Mouse (Mus musculus) forebrain, embryonic 15.5 days (tissue): ENCODE results near the gene Eml4. TPM values are rescaled to one million over a fixed set of nuclear protein-coding genes. Genes with fewer than 3 reads are reported as not detected.

ENCODE experiments used
- ATAC-seq: fragments of 200-750 bp; cut with Nextera tagmentation; replicated peaks from 2 replicates; pipeline ENCODE4 v1.8.0; 2017; ENCODE audit warnings: mild to moderate bottlenecking, moderate TSS enrichment, moderate library complexity
- H3K27ac ChIP-seq: fragments of 300-500 bp; sonication (generic); replicated peaks from 2 replicates; pipeline ENCODE4 v1.5.1; 2015; ENCODE audit warnings: mild to moderate bottlenecking, inconsistent platforms
- H3K27me3 ChIP-seq: fragments of 300-500 bp; sonication (generic); 2 replicates; pipeline ENCODE4 v1.6.1; 2015; ENCODE audit warnings: inconsistent platforms
- H3K36me3 ChIP-seq: fragments of 300-500 bp; sonication (generic); 2 replicates; pipeline ENCODE4 v1.6.1; 2015; ENCODE audit warnings: mild to moderate bottlenecking, inconsistent platforms
- H3K4me1 ChIP-seq: fragments of 300-500 bp; sonication (generic); 2 replicates; pipeline ENCODE4 v1.6.1; 2015; ENCODE audit warnings: inconsistent platforms
- H3K4me2 ChIP-seq: fragments of 300-500 bp; sonication (generic); replicated peaks from 2 replicates; pipeline ENCODE4 v1.6.1; 2015; ENCODE audit warnings: mild to moderate bottlenecking, inconsistent platforms
- H3K4me3 ChIP-seq: fragments of 300-500 bp; sonication (generic); 2 replicates; pipeline ENCODE4 v1.5.1; 2015; ENCODE audit warnings: mild to moderate bottlenecking, inconsistent platforms
- H3K9ac ChIP-seq: fragments of 300-500 bp; sonication (generic); replicated peaks from 2 replicates; pipeline ENCODE4 v1.6.1; 2015; ENCODE audit warnings: mild to moderate bottlenecking, inconsistent platforms
- H3K9me3 ChIP-seq: fragments of 300-500 bp; sonication (generic); 2 replicates; pipeline ENCODE4 v1.6.1; 2016; ENCODE audit warnings: inconsistent platforms
- WGBS: fragments of 180-500 bp; shearing (Covaris S2); methylation state at CpG from one replicate; pipeline ENCODE4 v1.1.7; 2015; ENCODE audit warnings: mixed read lengths; 5-methylcytosine and 5-hydroxymethylcytosine counted together
- polyA plus RNA-seq: library from polyadenylated mRNA; unstranded; fragments of >200 nt; fragmentation: Nextera tagmentation; extraction: Ambion mirVana; gene quantifications from 2 replicates; pipeline ENCODE4 v1.2.1, GENCODE M21; 2015

The Eml4 gene
- 34.6 and 34.8 TPM in 2 replicates for polyA plus RNA-seq

DNA sequence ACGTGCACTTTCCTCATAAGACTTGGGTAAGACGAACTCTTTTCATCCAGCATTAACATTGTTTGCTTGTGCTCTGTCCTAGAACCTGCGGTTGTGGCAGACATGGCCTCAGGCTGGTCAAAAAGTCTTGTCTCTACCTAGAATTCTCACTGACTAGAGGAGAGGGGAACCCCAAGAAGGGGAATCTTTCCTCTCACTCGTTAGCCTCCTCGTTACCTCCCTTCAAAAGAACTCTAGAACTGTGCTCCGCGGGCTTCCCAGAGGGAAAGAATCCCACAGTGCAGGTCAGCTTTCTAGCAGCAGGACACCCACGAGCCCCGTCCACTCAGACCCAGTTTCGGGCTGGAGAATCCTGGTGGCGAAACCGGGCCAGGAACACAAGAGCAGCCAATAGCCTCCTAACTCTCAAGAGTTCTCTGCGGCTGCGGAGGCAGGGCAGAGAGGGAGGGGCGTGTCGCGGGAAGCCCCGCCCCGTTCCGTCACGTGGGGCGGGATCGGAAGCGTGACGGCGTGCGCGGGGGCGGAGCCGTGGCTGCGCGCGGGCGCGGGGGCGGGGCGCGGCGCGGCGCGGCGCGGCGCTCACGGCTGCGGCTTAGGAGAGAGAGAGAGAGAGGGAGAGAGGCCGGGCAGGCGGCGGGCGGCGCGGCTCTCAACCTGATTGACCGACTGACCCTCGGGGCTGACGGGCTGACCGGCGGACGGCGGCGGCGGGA is at the start of gene Eml4:
TSS of gene Eml4 (plus strand) at position 553 of the 713 bp plus-strand sequence.
- peak within 1 kb of the TSS; percentile 77 for H3K4me2 ChIP-seq
- H3K9ac ChIP-seq, result peak within 1 kb of the TSS; percentile 84
- no peaks in the 10 kb centered on the region for H3K36me3 ChIP-seq
- peaks cover 33% of the 10 kb centered on the region for H3K4me1 ChIP-seq
- WGBS, result 1% methylated on average over 44 of the region's 62 CpGs
- H3K4me3 ChIP-seq, result peak within 1 kb of the TSS; percentile 87
- peak within 1 kb of the TSS; percentile 87 for H3K27ac ChIP-seq
- H3K9me3 ChIP-seq, result no peaks in the 10 kb centered on the region
- ATAC-seq, result peak; percentile 96
- no peaks in the 10 kb centered on the region for H3K27me3 ChIP-seq

DNA sequence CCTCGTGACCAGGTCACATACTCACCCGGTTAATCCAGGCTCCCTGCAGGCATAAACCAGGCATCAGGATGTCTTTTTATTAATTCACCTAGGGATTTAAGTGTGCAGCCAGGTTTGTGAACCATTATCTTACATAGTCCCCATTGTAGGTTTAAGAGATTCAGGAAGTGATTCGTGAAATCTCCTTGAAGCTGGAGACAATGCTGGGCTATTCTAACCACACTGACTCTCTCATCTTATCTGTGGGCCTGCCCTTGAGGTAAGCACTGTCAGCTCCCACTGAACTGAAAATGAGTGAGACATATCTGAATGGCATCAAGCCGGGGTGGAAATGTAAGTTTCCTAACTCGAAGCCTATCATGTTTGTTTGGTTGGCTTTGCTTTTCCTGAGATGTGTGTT is 49.3 kb upstream of the Eml4 start:
- Histone ChIP-seq H3K4me1 (no peaks in the 10 kb centered on the region), H3K9me3 (no peaks in the 10 kb centered on the region), H3K4me3 (no peak overlapping the region), H3K27me3 (no peaks in the 10 kb centered on the region), H3K27ac (no peak overlapping the region), H3K9ac (no peak overlapping the region), H3K4me2 (no peak overlapping the region), H3K36me3 (no peaks in the 10 kb centered on the region)
- 83% methylated on average over 5 of the region's 5 CpGs for WGBS
- ATAC-seq, result no peak

DNA sequence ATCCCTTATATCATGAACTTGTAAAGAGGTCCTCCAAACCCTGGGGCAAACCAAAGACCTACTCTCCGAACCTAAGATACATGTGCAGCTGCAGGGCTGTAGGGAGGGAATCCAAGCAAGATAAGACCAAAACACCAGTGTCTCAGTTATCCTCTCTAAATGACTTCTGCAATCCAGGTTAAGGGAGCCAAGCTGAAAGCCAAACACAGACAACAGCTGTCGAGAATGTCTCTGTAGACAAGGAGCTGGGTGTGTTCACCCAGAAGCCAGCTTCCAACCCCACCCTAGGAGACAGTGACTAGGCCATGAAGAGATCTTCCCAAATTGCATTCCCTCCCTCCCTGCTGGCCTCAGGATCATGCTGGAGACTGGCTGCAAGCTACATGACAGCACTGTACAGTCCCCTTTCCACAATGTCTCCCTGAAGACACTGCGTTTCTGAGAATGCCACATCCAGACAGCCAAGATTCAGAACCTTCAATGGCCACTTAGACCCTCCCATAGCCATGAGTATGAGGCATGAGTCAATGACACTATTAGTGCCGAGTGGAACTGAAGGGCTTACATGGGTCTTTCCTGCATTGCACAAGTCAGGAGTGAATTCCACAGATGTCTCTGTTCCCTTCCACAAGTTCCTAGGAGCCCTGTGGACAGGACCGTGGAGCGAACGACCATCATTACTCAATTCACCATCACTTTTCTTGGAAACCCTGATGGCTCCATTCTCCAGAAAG is 46.5 kb upstream of the Eml4 start:
- no peak overlapping the region for H3K9ac ChIP-seq
- no peaks in the 10 kb centered on the region for H3K4me1 ChIP-seq
- H3K4me3 ChIP-seq, result no peak overlapping the region
- ATAC-seq, result no peak
- no peaks in the 10 kb centered on the region for H3K9me3 ChIP-seq
- no peak overlapping the region for H3K4me2 ChIP-seq
- H3K27me3 ChIP-seq, result no peaks in the 10 kb centered on the region
- 92% methylated on average over 7 of the region's 7 CpGs for WGBS
- no peaks in the 10 kb centered on the region for H3K36me3 ChIP-seq
- no peak overlapping the region for H3K27ac ChIP-seq

DNA sequence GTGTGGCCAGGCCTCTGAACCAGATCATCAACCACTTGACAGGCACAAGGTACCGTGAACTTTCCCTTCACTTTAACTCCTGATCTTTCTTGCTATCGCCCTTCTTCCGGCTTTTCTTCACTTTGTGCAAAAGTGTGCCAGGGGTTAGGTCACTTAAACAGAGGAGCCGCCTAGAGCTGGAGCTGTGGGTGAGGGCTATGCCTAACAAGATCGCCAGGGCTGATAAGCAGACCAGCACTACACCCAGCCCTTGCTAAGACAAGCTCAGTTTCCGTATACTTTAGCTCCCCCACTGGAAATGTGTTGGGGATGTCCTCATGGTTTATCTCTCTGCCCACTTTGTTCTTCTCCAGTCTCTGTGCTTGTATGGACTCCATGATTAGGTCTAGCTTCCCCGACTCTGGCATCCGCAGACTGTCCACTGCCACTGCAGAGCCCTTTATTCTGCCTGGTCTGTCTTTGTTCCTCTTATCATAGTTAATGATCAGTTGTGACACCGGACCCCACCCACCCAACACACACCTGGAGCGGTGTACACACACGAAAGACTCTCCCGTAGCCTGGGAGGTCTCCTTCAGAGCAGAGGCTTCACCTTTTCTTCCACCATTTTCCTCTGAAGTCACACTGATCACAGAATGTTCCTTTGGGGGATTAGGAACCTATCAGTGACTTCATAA is 43.6 kb upstream of the Eml4 start:
- H3K36me3 ChIP-seq, result no peaks in the 10 kb centered on the region
- no peak overlapping the region for H3K27ac ChIP-seq
- no peak for ATAC-seq
- H3K4me3 ChIP-seq, result no peak overlapping the region
- whole genome bisulfite sequencing, result 89% methylated on average over 12 of the region's 12 CpGs
- no peaks in the 10 kb centered on the region for H3K9me3 ChIP-seq
- no peak overlapping the region for H3K9ac ChIP-seq
- no peak overlapping the region for H3K4me2 ChIP-seq
- H3K27me3 ChIP-seq, result no peaks in the 10 kb centered on the region
- H3K4me1 ChIP-seq, result peaks cover 4% of the 10 kb centered on the region

DNA sequence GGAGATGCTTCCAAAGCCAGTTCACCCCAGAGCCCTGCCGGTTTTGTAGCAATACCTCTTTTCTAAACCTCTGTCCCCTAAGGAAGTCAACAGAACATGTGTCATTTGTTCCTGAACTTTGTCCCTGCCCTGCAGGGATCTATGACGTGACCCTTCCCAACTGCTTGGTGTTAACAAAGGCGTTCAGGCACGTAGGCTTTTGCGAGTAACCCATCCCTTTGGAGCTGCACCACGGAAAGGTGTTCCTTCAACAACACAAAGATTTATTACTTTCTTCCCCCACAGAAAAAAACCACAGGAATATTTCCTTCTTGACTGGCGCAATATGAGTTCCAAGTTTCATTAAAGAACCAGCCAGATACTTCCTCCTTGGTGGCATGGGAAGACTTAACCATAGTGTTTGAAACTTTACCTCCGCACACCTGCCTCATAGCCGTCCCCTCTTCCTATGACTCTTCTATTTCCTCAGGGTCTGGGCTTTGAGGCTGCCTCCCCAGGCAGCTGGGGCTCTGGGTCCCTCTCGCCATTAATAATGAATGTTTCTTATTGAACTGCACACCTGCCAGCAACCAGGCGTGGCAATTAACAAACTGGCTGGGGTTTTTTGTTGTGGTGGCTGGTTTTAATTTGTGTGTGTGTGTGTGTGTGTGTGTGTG is 43.0 kb upstream of the Eml4 start:
- Histone ChIP-seq H3K27ac (no peak overlapping the region), H3K27me3 (no peaks in the 10 kb centered on the region), H3K4me2 (no peak overlapping the region), H3K36me3 (no peaks in the 10 kb centered on the region), H3K4me1 (peaks cover 11% of the 10 kb centered on the region), H3K4me3 (no peak overlapping the region), H3K9me3 (no peaks in the 10 kb centered on the region), H3K9ac (no peak overlapping the region)
- no peak for ATAC-seq
- 64% methylated on average over 11 of the region's 11 CpGs for WGBS

DNA sequence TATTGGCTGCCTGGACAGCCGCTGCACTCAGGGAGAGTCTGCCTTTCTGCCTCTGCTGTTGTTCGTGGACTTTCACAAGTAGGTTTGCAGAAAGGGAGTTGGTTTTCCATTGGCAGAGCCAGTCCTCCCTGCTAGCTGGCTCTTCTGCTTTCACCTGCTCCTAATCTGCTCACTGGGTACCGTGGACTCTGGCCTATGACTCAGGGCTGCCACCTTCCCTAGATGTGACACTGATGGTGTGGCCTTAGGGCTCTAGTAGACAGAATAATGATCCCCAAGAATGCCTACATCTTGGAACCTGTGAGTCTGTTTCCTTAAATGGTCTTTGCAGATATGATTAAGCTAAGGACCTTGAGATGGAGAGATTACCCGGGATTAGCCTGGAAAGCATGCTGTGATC is 42.3 kb upstream of the Eml4 start:
- Histone ChIP-seq H3K36me3 (no peaks in the 10 kb centered on the region), H3K9me3 (no peaks in the 10 kb centered on the region), H3K4me1 (peaks cover 11% of the 10 kb centered on the region), H3K27me3 (no peaks in the 10 kb centered on the region), H3K4me3 (no peak overlapping the region), H3K4me2 (no peak overlapping the region), H3K27ac (no peak overlapping the region), H3K9ac (no peak overlapping the region)
- WGBS, result 42% methylated on average over 4 of the region's 4 CpGs
- ATAC-seq, result no peak

DNA sequence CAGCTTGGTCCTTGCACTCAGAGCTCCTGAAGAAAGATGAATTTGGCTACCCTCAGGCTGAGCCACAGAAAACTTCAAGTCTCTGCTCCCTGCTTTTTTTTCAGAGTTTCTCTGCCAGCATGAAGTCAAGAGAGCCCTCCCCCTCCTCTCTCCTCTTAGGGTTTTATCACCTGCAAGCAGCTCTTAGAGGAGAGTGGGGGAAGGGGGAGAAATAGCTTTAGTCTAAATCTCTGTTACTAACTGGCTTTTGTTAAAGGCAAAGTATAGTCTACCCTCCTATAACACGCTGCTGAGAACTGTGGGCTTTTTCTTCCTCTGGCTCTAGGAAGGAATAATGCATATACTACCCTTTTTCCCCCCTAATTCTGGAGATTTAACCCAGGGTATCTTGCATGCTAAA is 41.5 kb upstream of the Eml4 start:
- Histone ChIP-seq H3K9ac (no peak overlapping the region), H3K4me2 (no peak overlapping the region), H3K27ac (no peak overlapping the region), H3K9me3 (no peaks in the 10 kb centered on the region), H3K4me3 (no peak overlapping the region), H3K4me1 (peaks cover 11% of the 10 kb centered on the region), H3K27me3 (no peaks in the 10 kb centered on the region), H3K36me3 (no peaks in the 10 kb centered on the region)
- no peak for ATAC-seq
- WGBS, result 24% methylated on average over 1 of the region's 1 CpGs

DNA sequence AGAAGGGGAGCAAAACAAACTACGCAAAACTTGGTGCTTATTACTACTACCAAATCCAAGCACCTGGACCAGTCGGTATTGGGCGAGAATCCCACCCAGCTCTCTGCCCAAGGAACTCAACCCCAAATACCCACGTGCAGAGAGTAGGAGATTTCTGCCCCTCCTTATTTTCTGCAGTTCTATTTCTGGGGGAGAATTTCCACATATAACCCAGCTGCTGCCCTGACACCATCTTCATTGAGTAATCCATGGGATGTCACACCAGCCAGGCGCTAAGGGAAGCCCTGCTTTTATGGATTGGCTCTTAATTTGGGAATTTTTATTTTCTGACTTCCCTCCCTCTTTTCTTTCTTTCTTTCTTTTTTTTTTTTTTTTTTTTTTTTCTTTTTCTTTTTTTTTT is 38.9 kb upstream of the Eml4 start:
- Histone ChIP-seq H3K4me2 (no peak overlapping the region), H3K4me1 (peaks cover 11% of the 10 kb centered on the region), H3K9ac (no peak overlapping the region), H3K27ac (no peak overlapping the region; the same call in 1 of the 2 replicates), H3K4me3 (no peak overlapping the region), H3K36me3 (no peaks in the 10 kb centered on the region), H3K27me3 (no peaks in the 10 kb centered on the region), H3K9me3 (no peaks in the 10 kb centered on the region)
- no peak for ATAC-seq
- 39% methylated on average over 5 of the region's 5 CpGs for WGBS

DNA sequence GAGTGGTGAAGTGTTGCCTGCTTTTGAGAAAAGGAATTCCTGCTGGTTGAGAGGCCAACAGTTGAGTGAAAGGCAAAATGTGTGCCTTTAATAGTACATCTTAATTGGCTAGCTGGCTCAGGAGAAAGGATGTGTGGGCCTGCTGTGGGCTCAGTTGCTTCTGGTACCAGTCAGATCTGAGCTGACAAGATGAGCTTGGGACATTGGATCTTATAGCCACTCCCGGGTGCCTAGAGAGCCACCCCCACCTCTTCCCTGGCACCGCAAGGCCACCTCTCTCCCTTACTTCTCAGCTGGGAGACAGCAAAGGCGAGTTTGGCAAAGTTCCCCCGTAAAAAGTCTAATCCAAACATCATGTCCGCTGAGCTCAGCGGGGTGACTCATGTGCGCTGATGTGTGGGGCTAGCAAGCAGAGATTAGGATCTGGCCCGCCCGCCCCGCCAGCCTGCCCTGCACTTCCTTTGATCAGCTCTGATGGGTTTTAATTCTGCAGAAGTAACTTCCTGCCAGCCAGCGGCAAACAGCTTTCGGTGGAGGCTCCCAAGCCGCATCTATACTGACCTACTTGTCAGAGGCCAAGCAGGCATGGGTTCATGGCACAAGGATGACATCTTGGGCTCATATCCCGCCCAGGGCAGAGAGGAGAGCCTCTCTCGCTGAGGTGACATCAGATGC is 38.4 kb upstream of the Eml4 start:
- Histone ChIP-seq H3K27ac (peak overlapping the region; percentile 34), H3K9me3 (no peaks in the 10 kb centered on the region), H3K9ac (no peak overlapping the region), H3K4me1 (peaks cover 11% of the 10 kb centered on the region), H3K4me2 (peak overlapping the region; percentile 29), H3K36me3 (no peaks in the 10 kb centered on the region), H3K27me3 (no peaks in the 10 kb centered on the region), H3K4me3 (no peak overlapping the region)
- ATAC-seq, result peak; percentile 59
- WGBS, result 5% methylated on average over 15 of the region's 15 CpGs

DNA sequence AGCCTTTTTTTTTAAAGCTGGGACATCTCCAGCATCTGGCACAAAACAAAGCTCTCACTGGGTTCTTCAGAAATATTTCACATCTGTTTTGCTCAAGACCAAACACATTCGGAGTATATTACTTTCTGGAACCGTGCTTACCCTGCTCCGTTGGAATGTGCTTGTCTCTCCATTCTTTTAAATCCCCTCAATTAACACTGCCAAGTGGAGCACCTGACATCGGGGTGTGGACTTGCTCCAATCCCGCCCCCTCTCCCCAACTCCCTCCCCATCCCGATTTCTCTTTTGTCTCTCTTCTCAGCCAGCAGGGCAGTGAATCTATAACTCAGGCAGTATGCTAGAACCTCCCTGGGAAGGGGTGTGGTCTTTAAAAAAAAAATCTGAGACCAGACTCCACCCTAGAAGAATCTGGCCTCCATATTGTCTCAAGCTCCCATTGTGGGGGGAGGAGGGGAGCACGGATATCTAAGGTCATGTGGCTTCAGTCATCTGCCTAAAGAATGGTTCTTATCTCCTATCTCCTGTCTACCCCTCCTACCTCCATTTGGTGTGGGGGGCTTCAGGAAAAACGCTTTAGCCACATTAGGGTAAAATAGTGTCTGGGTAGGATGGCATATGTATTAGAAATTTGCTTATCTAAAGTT is 37.6 kb upstream of the Eml4 start:
- WGBS, result 29% methylated on average over 8 of the region's 8 CpGs
- ATAC-seq, result no peak
- H3K9ac ChIP-seq, result no peak overlapping the region
- H3K4me1 ChIP-seq, result peaks cover 11% of the 10 kb centered on the region
- no peak overlapping the region for H3K4me2 ChIP-seq
- no peak overlapping the region for H3K27ac ChIP-seq
- no peaks in the 10 kb centered on the region for H3K9me3 ChIP-seq
- H3K36me3 ChIP-seq, result no peaks in the 10 kb centered on the region
- H3K4me3 ChIP-seq, result no peak overlapping the region
- no peaks in the 10 kb centered on the region for H3K27me3 ChIP-seq

DNA sequence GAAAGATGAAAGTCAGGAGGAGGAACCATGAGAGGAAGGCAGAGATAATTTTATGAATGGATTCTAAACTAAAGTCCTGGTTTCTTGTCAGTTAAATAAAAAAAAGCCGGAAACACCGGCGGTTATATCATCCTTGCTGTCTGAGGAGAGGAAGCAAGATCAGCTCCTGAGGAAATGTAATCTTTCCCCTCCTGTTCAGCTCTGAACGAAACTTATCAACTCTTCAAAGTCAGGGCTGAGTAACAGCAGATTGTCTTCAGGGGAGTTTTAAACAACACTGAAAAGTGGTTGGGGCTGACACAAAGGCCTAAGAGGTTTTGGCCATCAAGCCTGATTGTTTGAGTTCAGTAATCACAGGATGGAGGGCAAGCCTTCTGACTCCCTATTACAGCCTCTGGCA is 35.3 kb upstream of the Eml4 start:
- no peaks in the 10 kb centered on the region for H3K9me3 ChIP-seq
- no peak overlapping the region for H3K4me3 ChIP-seq
- no peaks in the 10 kb centered on the region for H3K36me3 ChIP-seq
- no peak overlapping the region for H3K4me2 ChIP-seq
- H3K27me3 ChIP-seq, result no peaks in the 10 kb centered on the region
- ATAC-seq, result no peak
- 71% methylated on average over 4 of the region's 4 CpGs for WGBS
- no peak overlapping the region for H3K9ac ChIP-seq
- H3K27ac ChIP-seq, result no peak overlapping the region
- peaks cover 11% of the 10 kb centered on the region for H3K4me1 ChIP-seq
